In the genomic region with DNA sequence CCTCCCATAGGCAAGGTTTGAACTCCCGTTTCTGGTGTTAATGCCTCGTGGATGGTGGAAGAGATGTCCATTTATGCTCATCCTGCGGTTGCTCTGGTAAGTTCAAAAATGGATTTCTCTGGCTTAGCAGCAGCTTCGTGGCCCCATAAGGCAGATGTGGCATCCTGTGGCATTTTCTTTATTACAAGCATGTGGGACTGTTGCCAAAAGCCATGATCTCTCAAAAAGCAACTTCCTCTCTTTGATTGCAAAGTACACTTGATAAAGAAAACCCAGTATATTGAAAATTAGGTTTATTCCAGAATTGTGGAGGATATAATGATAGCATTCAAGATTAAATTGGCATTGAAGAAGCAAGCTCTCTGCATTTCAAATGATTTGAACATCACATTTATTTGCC, we compare ENCODE assay signal across 47 mouse cellular contexts. TPM values are rescaled to one million over a fixed set of nuclear protein-coding genes. Genes with fewer than 3 reads are reported as not detected.
"Had no signal": no experiment of that assay in that cellular context is flagged by ENCODE, and none has a peak within 500 bp of the region (broad histone marks: within the 10 kb centered on the region; RNA-seq: fewer than 3 reads in every experiment).

No protein-coding gene starts in this region.

- H3K36me3 ChIP-seq: limb, embryonic 10.5 days; limb, embryonic 12.5 days; limb, embryonic 13.5 days; limb, embryonic 15.5 days; liver, embryonic 12.5 days; liver, embryonic 13.5 days; liver, embryonic 15.5 days; lung, embryonic 15.5 days; midbrain, embryonic 10.5 days; midbrain, embryonic 12.5 days; midbrain, embryonic 13.5 days; midbrain, embryonic 15.5 days; neural tube, embryonic 12.5 days had no signal

- H3K9me3 ChIP-seq: limb, embryonic 10.5 days; limb, embryonic 15.5 days; liver, embryonic 12.5 days; liver, embryonic 15.5 days; lung, embryonic 15.5 days; megakaryocyte, embryonic 14.5 days had no signal

- H3K4me3 ChIP-seq: limb, embryonic 10.5 days; limb, embryonic 12.5 days; limb, embryonic 13.5 days; limb, embryonic 15.5 days; liver, embryonic 12.5 days; liver, embryonic 13.5 days; liver, embryonic 15.5 days; lung, embryonic 15.5 days; megakaryocyte, embryonic 14.5 days; midbrain, embryonic 10.5 days; midbrain, embryonic 12.5 days; midbrain, embryonic 13.5 days; midbrain, embryonic 15.5 days; myocyte; neural tube, embryonic 12.5 days had no signal

- H3K9ac ChIP-seq: limb, embryonic 12.5 days; limb, embryonic 13.5 days; limb, embryonic 15.5 days; liver, embryonic 12.5 days; liver, embryonic 13.5 days; liver, embryonic 14.5 days; liver, embryonic 15.5 days; liver, postnatal 0 days; lung, embryonic 14.5 days; lung, embryonic 15.5 days; midbrain, embryonic 12.5 days; midbrain, embryonic 13.5 days; midbrain, embryonic 15.5 days; neural tube, embryonic 12.5 days had no signal

- H3K27me3 ChIP-seq: limb, embryonic 12.5 days; limb, embryonic 13.5 days; limb, embryonic 15.5 days; liver, embryonic 12.5 days; liver, embryonic 13.5 days; liver, embryonic 15.5 days; lung, embryonic 15.5 days; megakaryocyte, embryonic 14.5 days; midbrain, embryonic 12.5 days; midbrain, embryonic 13.5 days; midbrain, embryonic 15.5 days; neural tube, embryonic 12.5 days had no signal

- H3K27ac ChIP-seq: limb, embryonic 10.5 days; limb, embryonic 12.5 days; limb, embryonic 13.5 days; limb, embryonic 15.5 days; liver, embryonic 12.5 days; liver, embryonic 13.5 days; liver, embryonic 14.5 days; liver, embryonic 15.5 days; lung, embryonic 15.5 days; macrophage; midbrain, embryonic 10.5 days; midbrain, embryonic 12.5 days; midbrain, embryonic 13.5 days; midbrain, embryonic 15.5 days; neural tube, embryonic 12.5 days had no signal

- H3K4me1 ChIP-seq: limb, embryonic 10.5 days; limb, embryonic 12.5 days; limb, embryonic 13.5 days; limb, embryonic 15.5 days; liver, embryonic 12.5 days; liver, embryonic 13.5 days; liver, embryonic 15.5 days; lung, embryonic 15.5 days; megakaryocyte, embryonic 14.5 days; midbrain, embryonic 10.5 days; midbrain, embryonic 12.5 days; midbrain, embryonic 13.5 days; midbrain, embryonic 15.5 days; neural tube, embryonic 12.5 days had no signal

- DNase-seq: left cerebral cortex, postnatal 4 days; liver; liver, embryonic 13.5 days; liver, postnatal 0 days; lung, adult 18-20 months; lung, adult 2 months; lung, embryonic 14.5 days; lung, postnatal 10 days; lung, postnatal 14 days; lung, postnatal 36 days; lung, postnatal 4 days; midbrain, embryonic 14.5 days had no signal

RNA-seq across cellular contexts. Expression of a gene that starts 20.7 kb away (rescaled TPM):
- total RNA-seq: left cerebral cortex, postnatal 10 days; left cerebral cortex, postnatal 14 days; left cerebral cortex, postnatal 25 days; left cerebral cortex, postnatal 36 days; left cerebral cortex, postnatal 4 days; liver, adult 2 months; megakaryocyte progenitor cell, adult 5-6 weeks; megakaryocyte, adult 5-6 weeks; megakaryocyte-erythroid progenitor cell, adult 5-6 weeks; midbrain, postnatal 0 days; monocyte, adult 5-6 weeks had no signal
- polyA plus RNA-seq: limb, embryonic 10.5 days; limb, embryonic 11.5 days; limb, embryonic 12.5 days; limb, embryonic 13.5 days; limb, embryonic 14.5 days; limb, embryonic 15.5 days; liver, adult 2 months; liver, embryonic 11.5 days; liver, embryonic 12.5 days; liver, embryonic 13.5 days; liver, embryonic 14.5 days; liver, embryonic 15.5 days; liver, embryonic 16.5 days; liver, postnatal 0 days; lung, adult 2 months; lung, embryonic 14.5 days; lung, embryonic 15.5 days; lung, embryonic 16.5 days; lung, postnatal 0 days; macrophage; midbrain, embryonic 10.5 days; midbrain, embryonic 11.5 days; midbrain, embryonic 12.5 days; midbrain, embryonic 13.5 days; midbrain, embryonic 14.5 days; midbrain, embryonic 15.5 days; midbrain, embryonic 16.5 days; midbrain, postnatal 0 days; myocyte; neural tube, embryonic 11.5 days; neural tube, embryonic 12.5 days had no signal

RNA-seq across cellular contexts. Expression of a gene that starts 29.8 kb away (rescaled TPM):
- total RNA-seq: left cerebral cortex, postnatal 10 days; left cerebral cortex, postnatal 14 days; left cerebral cortex, postnatal 25 days; left cerebral cortex, postnatal 36 days; left cerebral cortex, postnatal 4 days; liver, adult 2 months; megakaryocyte progenitor cell, adult 5-6 weeks; megakaryocyte, adult 5-6 weeks; megakaryocyte-erythroid progenitor cell, adult 5-6 weeks; midbrain, postnatal 0 days; monocyte, adult 5-6 weeks had no signal
- polyA plus RNA-seq: limb, embryonic 10.5 days; limb, embryonic 11.5 days; limb, embryonic 12.5 days; limb, embryonic 13.5 days; limb, embryonic 14.5 days; limb, embryonic 15.5 days; liver, adult 2 months; liver, embryonic 11.5 days; liver, embryonic 12.5 days; liver, embryonic 13.5 days; liver, embryonic 14.5 days; liver, embryonic 15.5 days; liver, embryonic 16.5 days; liver, postnatal 0 days; lung, adult 2 months; lung, embryonic 14.5 days; lung, embryonic 15.5 days; lung, embryonic 16.5 days; lung, postnatal 0 days; macrophage; midbrain, embryonic 10.5 days; midbrain, embryonic 11.5 days; midbrain, embryonic 12.5 days; midbrain, embryonic 13.5 days; midbrain, embryonic 14.5 days; midbrain, embryonic 15.5 days; midbrain, embryonic 16.5 days; midbrain, postnatal 0 days; myocyte; neural tube, embryonic 11.5 days; neural tube, embryonic 12.5 days had no signal
